Mouse (Mus musculus) gonadal fat pad, adult 2 months (tissue): ENCODE data around the gene Cenpf. TPM values are rescaled to one million over a fixed set of nuclear protein-coding genes. Genes with fewer than 3 reads are reported as not detected.

ENCODE experiments used
- DNase-seq: peaks from one replicate; pipeline ENCODE4 v3.0.0-alpha.2; 2012; ENCODE audit warnings: low read depth
- polyA plus RNA-seq: library from polyadenylated mRNA; depleted of rRNA; stranded (reverse); fragments of >200 nt; gene quantifications from 2 replicates; pipeline ENCODE4 v1.2.3, GENCODE M21; 2012; rRNA removed

Cenpf gene
- polyA plus RNA-seq, 1 experiment: 0.27 TPM

GRCm38 (mm10) chr1:189630026-189630425 lies 57.9 kb downstream of the Cenpf start:
- no peak for DNase-seq

GRCm38 (mm10) chr1:189627976-189628768 lies 59.7 kb downstream of the Cenpf start:
- DNase-seq: no peak

- no peak for DNase-seq
Observed at GRCm38 (mm10) chr1:189624756-189625155, 63.1 kb downstream of the Cenpf start.

GRCm38 (mm10) chr1:189618970-189619740 lies 68.7 kb downstream of the Cenpf start:
- DNase-seq: no peak

- no peak for DNase-seq
Observed at GRCm38 (mm10) chr1:189617381-189617780, 70.5 kb downstream of the Cenpf start.

GRCm38 (mm10) chr1:189615246-189615645 lies 72.6 kb downstream of the Cenpf start:
- no peak for DNase-seq

GRCm38 (mm10) chr1:189613076-189613475 lies 74.8 kb downstream of the Cenpf start:
- DNase-seq: no peak

- no peak for DNase-seq
Observed at GRCm38 (mm10) chr1:189611775-189612174, 76.1 kb downstream of the Cenpf start.

GRCm38 (mm10) chr1:189608640-189609039 lies 79.2 kb downstream of the Cenpf start:
- no peak for DNase-seq

- DNase-seq: no peak
Observed at GRCm38 (mm10) chr1:189608039-189608438, 79.8 kb downstream of the Cenpf start.

- no peak for DNase-seq
Observed at GRCm38 (mm10) chr1:189605598-189606126, 82.2 kb downstream of the Cenpf start.

- no peak for DNase-seq
Observed at GRCm38 (mm10) chr1:189597096-189597495, 90.8 kb downstream of the Cenpf start.

Other genes with a start within 250 kb of the Cenpf start
- 10.4 and 11.5 TPM in 2 replicates for gene Ptpn14, start 40.2 kb upstream of the Cenpf start, polyA plus RNA-seq
- gene Smyd2, start 234.3 kb upstream of the Cenpf start, polyA plus RNA-seq: 40.0 and 51.5 TPM in 2 replicates